In genomic region chr4:119903806-119904205, GRCm38 (mm10) we compare ENCODE assay signal across 7 mouse cellular contexts.
DNase-seq lines count a peak whose midpoint lies in the region; ATAC-seq and TF ChIP-seq lines count a peak whose summit lies in the region.

No protein-coding gene starts in this region.

- TF ChIP-seq CTCF in layer of hippocampus, adult 2 months (conservative IDR thresholded peaks at IDR 0.05): no peak

- peak overlapping the region; percentile 46; the same call in 1 of the 2 replicates for H3K27ac ChIP-seq in layer of hippocampus, adult 2 months
- no peak overlapping the region for H3K27ac ChIP-seq in liver, embryonic 11.5 days (ENCODE audit: low read depth, low read length)

- 34% methylated on average over 1 of the region's 1 CpGs for WGBS in liver, embryonic 11.5 days

- H3K27me3 ChIP-seq in liver, embryonic 11.5 days (replicated peaks; ENCODE audit: control insufficient read depth, insufficient read depth, low read length): no peaks in the 10 kb centered on the region

- H3K4me1 ChIP-seq in liver, embryonic 11.5 days (replicated peaks; ENCODE audit: control insufficient read depth, insufficient read depth, low read length): no peaks in the 10 kb centered on the region

- no peaks in the 10 kb centered on the region for H3K9me3 ChIP-seq in liver, embryonic 11.5 days (ENCODE audit: control insufficient read depth, low read length)

- H3K36me3 ChIP-seq in liver, embryonic 11.5 days (ENCODE audit: control insufficient read depth, insufficient read depth, low read length): no peaks in the 10 kb centered on the region

- H3K9ac ChIP-seq in liver, embryonic 11.5 days (ENCODE audit: low read depth, low read length): no peak overlapping the region

- H3K4me3 ChIP-seq in layer of hippocampus, adult 2 months: no peak overlapping the region
- no peak overlapping the region for H3K4me3 ChIP-seq in liver, embryonic 11.5 days (ENCODE audit: low read depth, low read length)

- no peak for DNase-seq in layer of hippocampus, adult 2 months (ENCODE audit: low spot score in 2 of 2)
- DNase-seq in layer of hippocampus, adult 18-20 months (ENCODE audit: low spot score in 2 of 2): no peak
- DNase-seq in ES-CJ7 (ENCODE audit: low read depth, low spot score) (peak; percentile 58), WW6 (ENCODE audit: low read depth, low spot score) (peak; percentile 13)
- DNase-seq in liver, embryonic 11.5 days (ENCODE audit: low spot score): peak; percentile 43
- no peak for DNase-seq in left cerebral cortex, adult 9 months (ENCODE audit: low spot score in 2 of 2)
- no peak for DNase-seq in right cerebral cortex, postnatal 4 days

- no peak for ATAC-seq in liver, embryonic 11.5 days (replicated peaks; ENCODE audit: low FRiP score)

- H3K4me2 ChIP-seq in liver, embryonic 11.5 days: no peak overlapping the region

Comparison
In these comparisons a context has a peak if more than half of its experiments do, and no peak if none do; other contexts are left out.
1. DNase-seq: peak in ES-CJ7 (single experiment), WW6 (single experiment) and liver, embryonic 11.5 days (single experiment); none in layer of hippocampus, adult 2 months (0 of 2), layer of hippocampus, adult 18-20 months (0 of 2), left cerebral cortex, adult 9 months (0 of 2) and right cerebral cortex, postnatal 4 days (single experiment).